Mouse (Mus musculus): ENCODE data around the gene Gnrhr. TPM values are rescaled to one million over a fixed set of nuclear protein-coding genes. Genes with fewer than 3 reads are reported as not detected.
A peak's percentile ranks its signal among the peaks of the same experiment; 100 is the strongest.

The Gnrhr gene
- under 1 TPM in 1 of 3 experiments, not detected in 2; 0.15 TPM for polyA plus RNA-seq (2017; shearing (Covaris generic))

- no peak for ATAC-seq
These were observed at the start of gene Gnrhr for GRCm38 (mm10) chr5:86197801-86198200. TSS of gene Gnrhr (minus strand) at chr5:86197901.

GRCm38 (mm10) chr5:86246559-86246958 is 48.9 kb upstream of the Gnrhr start:
- ATAC-seq, result no peak

GRCm38 (mm10) chr5:86244880-86245279 is 47.2 kb upstream of the Gnrhr start:
- ATAC-seq, result no peak

GRCm38 (mm10) chr5:86244275-86244674 is 46.6 kb upstream of the Gnrhr start:
- ATAC-seq, result no peak

- no peak for ATAC-seq
These were observed 29.6 kb upstream of the Gnrhr start for GRCm38 (mm10) chr5:86227156-86227853.

GRCm38 (mm10) chr5:86191356-86191755 is 6.3 kb downstream of the Gnrhr start:
- ATAC-seq, result peak; percentile 71

GRCm38 (mm10) chr5:86190770-86191169 is 6.9 kb downstream of the Gnrhr start:
- peak; percentile 82 for ATAC-seq

GRCm38 (mm10) chr5:86190290-86190689 is 7.4 kb downstream of the Gnrhr start:
- ATAC-seq, result peak; percentile 22

GRCm38 (mm10) chr5:86187441-86187840 is 10.3 kb downstream of the Gnrhr start:
- no peak for ATAC-seq

- ATAC-seq, result no peak
These were observed 23.9 kb downstream of the Gnrhr start for GRCm38 (mm10) chr5:86173778-86174177.

GRCm38 (mm10) chr5:86172449-86173161 is 25.1 kb downstream of the Gnrhr start, which contains the start of gene Uba6:
TSS of gene Uba6 (minus strand) at chr5:86172803.
- ATAC-seq, result peak; percentile 93

- peak; percentile 10 for ATAC-seq
These were observed 25.6 kb downstream of the Gnrhr start for GRCm38 (mm10) chr5:86172088-86172448.

Other genes with a start within 250 kb of the Gnrhr start
- 10 to 100 TPM; 23.8 to 37.6 (median 34.1) TPM for gene Cenpc1, start 132.3 kb downstream of the Gnrhr start, polyA plus RNA-seq (2017; shearing (Covaris generic))
- gene Stap1, start 126.2 kb downstream of the Gnrhr start, polyA plus RNA-seq (2017; shearing (Covaris generic)), result 100 to 1,000 TPM in 2 of 3 experiments, 10 to 100 TPM in 1; 83.7 to 104 (median 104) TPM
- 10 to 100 TPM; 20.3 to 29.4 (median 21.5) TPM for gene Uba6, start 25.1 kb downstream of the Gnrhr start, polyA plus RNA-seq (2017; shearing (Covaris generic))
- gene Tmprss11c, start 91.4 kb upstream of the Gnrhr start, polyA plus RNA-seq (2017; shearing (Covaris generic)), result not detected
- gene Tmprss11d, start 175.5 kb upstream of the Gnrhr start, polyA plus RNA-seq (2017; shearing (Covaris generic)), result not detected

All from inflammation-experienced regulatory T-cells, adult 6 months (primary cell).